Mouse (Mus musculus) hindbrain, embryonic 13.5 days (tissue): ENCODE measurements around the gene Aqp12. TPM values are rescaled to one million over a fixed set of nuclear protein-coding genes. Genes with fewer than 3 reads are reported as not detected.

Experiments used
- ATAC-seq: fragments of 200-750 bp; cut with Nextera tagmentation; 2 replicates; pipeline ENCODE4 v1.8.0; 2017; ENCODE audit warnings: moderate TSS enrichment; ENCODE audit not compliant: low FRiP score
- H3K27ac ChIP-seq: fragments of 300-500 bp; sonication (generic); 2 replicates; pipeline ENCODE4 v1.5.1; 2015; ENCODE audit warnings: inconsistent platforms, mild to moderate bottlenecking, moderate library complexity
- H3K27me3 ChIP-seq: fragments of 300-500 bp; sonication (generic); 2 replicates; pipeline ENCODE4 v1.6.1; 2015; ENCODE audit warnings: mild to moderate bottlenecking, inconsistent platforms
- H3K36me3 ChIP-seq: fragments of 300-500 bp; sonication (generic); 2 replicates; pipeline ENCODE4 v1.6.1; 2015; ENCODE audit warnings: mild to moderate bottlenecking, inconsistent platforms
- H3K4me1 ChIP-seq: fragments of 300-500 bp; sonication (generic); replicated peaks from 2 replicates; pipeline ENCODE4 v1.6.1; 2015; ENCODE audit warnings: inconsistent platforms
- H3K4me2 ChIP-seq: fragments of 300-500 bp; sonication (generic); 2 replicates; pipeline ENCODE4 v1.6.1; 2015; ENCODE audit warnings: inconsistent platforms, mild to moderate bottlenecking, moderate library complexity
- H3K4me3 ChIP-seq: fragments of 300-500 bp; sonication (generic); 2 replicates; pipeline ENCODE4 v1.5.1; 2015; ENCODE audit warnings: mild to moderate bottlenecking, inconsistent platforms
- H3K9ac ChIP-seq: fragments of 300-500 bp; sonication (generic); 2 replicates; pipeline ENCODE4 v1.6.1; 2015; ENCODE audit warnings: mild to moderate bottlenecking, inconsistent platforms
- H3K9me3 ChIP-seq: fragments of 300-500 bp; sonication (generic); 2 replicates; pipeline ENCODE4 v1.6.1; 2016; ENCODE audit warnings: inconsistent platforms
- WGBS: fragments of 180-500 bp; shearing (Covaris S2); methylation state at CpG from one replicate; pipeline ENCODE4 v1.1.7; 2015; 5-methylcytosine and 5-hydroxymethylcytosine counted together
- polyA plus RNA-seq: library from polyadenylated mRNA; unstranded; fragments of >200 nt; fragmentation: Nextera tagmentation; extraction: Ambion mirVana; gene quantifications from 2 replicates; pipeline ENCODE4 v1.2.1, GENCODE M21; 2015

Gene Aqp12
- polyA plus RNA-seq, 1 experiment from 2014 or later = not detected

DNA sequence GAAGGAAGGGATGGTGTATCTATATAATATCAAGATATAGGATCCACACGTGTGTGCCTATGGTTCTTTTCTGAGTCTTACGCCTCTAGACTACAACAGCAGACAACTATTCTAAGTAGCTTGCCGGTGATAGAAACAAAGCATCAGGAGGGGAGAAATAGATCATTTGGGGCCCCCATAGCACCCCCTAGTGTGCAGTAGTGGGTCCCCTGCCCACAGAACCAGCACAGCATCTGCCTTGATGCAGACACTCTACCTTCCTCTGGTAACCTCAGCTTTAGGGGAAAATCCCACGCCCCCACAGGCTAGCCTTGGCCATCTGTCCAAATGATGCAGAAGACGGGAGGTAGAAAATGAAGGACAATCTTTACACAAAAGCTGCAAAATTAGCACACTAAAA lies 21.1 kb upstream of the Aqp12 start:
- 87% methylated on average over 5 of the region's 5 CpGs for WGBS
- Histone ChIP-seq H3K4me3 (no peak overlapping the region), H3K27me3 (no peaks in the 10 kb centered on the region), H3K9ac (no peak overlapping the region), H3K9me3 (no peaks in the 10 kb centered on the region), H3K27ac (no peak overlapping the region), H3K4me2 (no peak overlapping the region), H3K4me1 (no peaks in the 10 kb centered on the region), H3K36me3 (no peaks in the 10 kb centered on the region)
- no peak for ATAC-seq

DNA sequence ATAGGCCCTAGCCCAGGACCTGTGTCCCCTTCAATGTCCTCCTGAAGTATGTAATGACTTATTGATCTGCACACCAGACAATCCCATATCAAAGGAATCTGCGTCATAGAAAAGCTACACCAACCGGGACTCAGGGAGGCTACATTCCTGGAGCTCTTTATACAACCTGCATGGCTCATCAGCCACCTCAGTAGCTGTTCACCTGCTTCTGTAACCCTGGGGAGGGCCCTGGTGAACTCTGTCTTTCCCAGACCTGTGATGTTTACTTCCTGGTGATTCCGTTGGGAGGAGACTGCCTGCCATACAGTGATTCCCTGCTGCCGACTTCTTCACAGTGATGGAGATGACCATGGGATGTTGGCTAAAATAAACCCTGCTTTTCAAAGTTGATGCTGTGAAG lies 17.2 kb upstream of the Aqp12 start:
- 79% methylated on average over 4 of the region's 4 CpGs for WGBS

DNA sequence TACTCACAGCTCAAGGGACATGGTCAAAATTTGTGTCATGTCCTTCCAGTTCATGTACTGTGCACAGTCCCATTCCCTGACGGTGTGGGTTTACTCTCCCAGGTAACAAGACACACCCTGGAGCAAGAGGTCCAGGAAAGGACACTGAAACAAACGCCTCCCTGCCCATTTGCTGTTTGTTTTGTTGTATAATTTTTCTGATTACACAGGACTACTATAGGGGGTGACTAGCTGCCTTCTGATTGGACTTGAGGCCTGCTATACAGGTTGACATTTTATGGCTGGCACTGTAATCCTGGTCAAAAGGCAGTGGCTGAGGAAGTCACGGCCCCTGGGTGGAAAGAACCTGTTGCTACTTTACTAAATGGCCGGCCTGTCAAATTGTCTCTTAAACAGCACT lies 16.2 kb upstream of the Aqp12 start:
- WGBS = 77% methylated on average over 4 of the region's 4 CpGs
- Histone ChIP-seq H3K9ac (no peak overlapping the region), H3K4me3 (no peak overlapping the region), H3K36me3 (no peaks in the 10 kb centered on the region), H3K27me3 (no peaks in the 10 kb centered on the region), H3K27ac (no peak overlapping the region), H3K9me3 (no peaks in the 10 kb centered on the region), H3K4me1 (peaks cover under 1% of the 10 kb centered on the region; the same call in 1 of the 2 replicates), H3K4me2 (no peak overlapping the region)
- no peak for ATAC-seq

More for the DNA sequence above, 17.2 kb upstream of the Aqp12 start:
- no peak overlapping the region for H3K27ac ChIP-seq
- no peak overlapping the region for H3K4me3 ChIP-seq
- H3K9ac ChIP-seq = no peak overlapping the region
- no peaks in the 10 kb centered on the region for H3K36me3 ChIP-seq
- no peaks in the 10 kb centered on the region; the same call in 1 of the 2 replicates for H3K4me1 ChIP-seq
- H3K9me3 ChIP-seq = no peaks in the 10 kb centered on the region
- H3K4me2 ChIP-seq = no peak overlapping the region
- H3K27me3 ChIP-seq = no peaks in the 10 kb centered on the region
- ATAC-seq = no peak

DNA sequence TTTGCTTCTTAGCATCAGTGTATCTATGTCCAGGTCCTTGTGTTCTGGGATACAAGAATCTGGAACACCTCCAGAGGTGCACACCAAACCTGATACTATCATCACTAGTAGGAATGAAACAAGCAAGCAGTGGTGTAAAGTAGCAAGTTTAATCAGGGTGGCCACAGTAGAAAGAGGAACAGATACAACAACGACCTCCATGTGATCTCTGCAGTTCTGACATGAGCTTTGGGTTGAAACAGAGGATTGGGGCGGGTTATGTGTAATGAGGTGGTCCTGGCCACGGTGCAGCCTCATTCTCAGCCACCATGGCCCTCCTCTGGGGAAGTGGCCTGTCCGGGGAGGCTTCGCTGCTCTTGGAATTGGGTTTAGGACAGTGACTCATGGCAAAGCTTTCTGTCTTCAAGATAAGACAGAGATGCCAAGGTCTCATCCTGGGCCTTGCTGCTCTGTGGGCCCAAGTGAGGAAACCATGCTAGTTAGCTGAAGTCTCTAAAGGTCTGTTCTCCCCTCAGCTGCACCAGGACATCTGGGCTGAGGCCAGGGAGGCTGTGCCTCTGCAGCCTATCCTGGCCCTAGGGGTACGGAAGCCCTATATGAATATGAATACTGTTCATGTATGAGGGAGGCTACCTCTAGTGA lies 13.8 kb upstream of the Aqp12 start:
- Histone ChIP-seq H3K9me3 (no peaks in the 10 kb centered on the region), H3K4me2 (no peak overlapping the region), H3K4me3 (no peak overlapping the region), H3K27me3 (no peaks in the 10 kb centered on the region), H3K27ac (no peak overlapping the region), H3K4me1 (peaks cover 2% of the 10 kb centered on the region; the same call in 1 of the 2 replicates), H3K36me3 (no peaks in the 10 kb centered on the region), H3K9ac (no peak overlapping the region)
- 84% methylated on average over 6 of the region's 6 CpGs for WGBS
- no peak for ATAC-seq

DNA sequence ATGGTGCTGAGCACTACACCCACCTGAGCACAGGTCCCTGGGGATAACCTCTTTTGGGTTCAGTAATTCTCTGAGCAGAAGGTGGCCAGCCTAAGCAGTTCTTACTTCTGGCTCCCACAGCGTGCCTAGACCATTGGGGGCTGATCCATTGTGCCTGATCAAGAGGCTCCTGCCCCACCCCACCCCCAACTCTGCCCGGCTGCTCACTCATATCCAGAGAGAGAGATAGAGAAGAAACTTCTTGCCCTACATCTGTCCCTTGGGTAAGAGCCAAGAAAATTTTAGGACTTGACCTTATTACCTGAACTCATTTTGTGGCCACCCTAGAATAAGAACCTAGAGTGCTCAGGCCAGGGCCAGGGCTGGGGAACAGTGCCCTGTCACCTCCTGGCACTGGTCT lies 13.3 kb upstream of the Aqp12 start:
- no peak overlapping the region for H3K4me2 ChIP-seq
- peaks cover 2% of the 10 kb centered on the region; the same call in 1 of the 2 replicates for H3K4me1 ChIP-seq
- 61% methylated on average over 2 of the region's 2 CpGs for WGBS
- H3K36me3 ChIP-seq = no peaks in the 10 kb centered on the region
- H3K27ac ChIP-seq = no peak overlapping the region
- ATAC-seq = no peak
- H3K27me3 ChIP-seq = no peaks in the 10 kb centered on the region
- H3K9ac ChIP-seq = no peak overlapping the region
- H3K9me3 ChIP-seq = no peaks in the 10 kb centered on the region
- no peak overlapping the region for H3K4me3 ChIP-seq

DNA sequence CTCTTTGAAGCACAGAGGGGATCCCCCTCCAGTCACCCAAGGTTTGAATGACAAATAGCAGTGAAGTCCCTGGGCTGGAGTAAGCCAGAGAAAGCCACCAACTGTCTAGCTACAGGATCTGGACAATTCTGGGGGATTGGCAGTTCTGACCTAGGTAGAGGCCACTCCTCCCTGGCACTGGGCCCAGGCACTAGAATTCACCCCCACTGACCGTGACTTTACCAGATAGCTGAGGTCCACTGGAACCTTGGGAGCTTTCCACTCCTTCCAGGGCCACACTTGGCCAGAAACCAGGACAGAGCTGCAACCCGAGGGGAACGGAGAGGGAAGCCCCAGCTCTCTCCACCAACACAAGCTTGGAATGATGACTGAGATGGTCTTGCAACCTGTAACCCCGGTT lies 3.1 kb downstream of the Aqp12 start:
- Histone ChIP-seq H3K27ac (no peak overlapping the region), H3K9me3 (no peaks in the 10 kb centered on the region), H3K4me3 (no peak overlapping the region), H3K9ac (no peak overlapping the region), H3K27me3 (0 out of 2 replicates have a peak, but pooled peaks cover 3% of the 10 kb centered on the region), H3K36me3 (no peaks in the 10 kb centered on the region), H3K4me1 (no peaks in the 10 kb centered on the region), H3K4me2 (no peak overlapping the region)
- WGBS = 78% methylated on average over 4 of the region's 4 CpGs
- ATAC-seq = no peak

DNA sequence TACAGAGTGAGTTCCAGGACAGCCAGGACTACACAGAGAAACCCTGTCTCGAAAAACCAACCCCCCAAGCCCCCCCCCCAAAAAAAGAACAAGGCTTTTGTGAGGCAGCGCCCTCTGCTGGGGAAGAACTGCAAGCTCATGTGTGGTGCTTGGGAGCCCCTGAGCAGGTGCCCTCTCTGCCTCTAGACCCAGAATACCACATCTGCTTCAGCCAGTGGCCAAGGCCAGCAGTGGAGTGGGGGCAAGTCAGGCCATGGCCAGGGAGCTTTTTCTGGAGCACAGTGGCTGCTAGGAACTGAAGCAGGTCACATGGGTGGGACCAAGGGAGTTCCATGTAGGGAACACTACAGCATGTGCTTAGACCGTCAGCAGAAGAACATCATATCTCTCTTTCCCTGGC lies 4.6 kb downstream of the Aqp12 start:
- Histone ChIP-seq H3K9me3 (no peaks in the 10 kb centered on the region), H3K4me2 (no peak overlapping the region), H3K4me1 (no peaks in the 10 kb centered on the region), H3K9ac (no peak overlapping the region), H3K27ac (no peak overlapping the region), H3K36me3 (peaks cover 6% of the 10 kb centered on the region; the same call in 1 of the 2 replicates), H3K4me3 (no peak overlapping the region), H3K27me3 (0 out of 2 replicates have a peak, but pooled peaks cover 3% of the 10 kb centered on the region)
- peak; percentile 11; the same call in 1 of the 2 replicates for ATAC-seq
- WGBS = 34% methylated on average over 3 of the region's 3 CpGs

DNA sequence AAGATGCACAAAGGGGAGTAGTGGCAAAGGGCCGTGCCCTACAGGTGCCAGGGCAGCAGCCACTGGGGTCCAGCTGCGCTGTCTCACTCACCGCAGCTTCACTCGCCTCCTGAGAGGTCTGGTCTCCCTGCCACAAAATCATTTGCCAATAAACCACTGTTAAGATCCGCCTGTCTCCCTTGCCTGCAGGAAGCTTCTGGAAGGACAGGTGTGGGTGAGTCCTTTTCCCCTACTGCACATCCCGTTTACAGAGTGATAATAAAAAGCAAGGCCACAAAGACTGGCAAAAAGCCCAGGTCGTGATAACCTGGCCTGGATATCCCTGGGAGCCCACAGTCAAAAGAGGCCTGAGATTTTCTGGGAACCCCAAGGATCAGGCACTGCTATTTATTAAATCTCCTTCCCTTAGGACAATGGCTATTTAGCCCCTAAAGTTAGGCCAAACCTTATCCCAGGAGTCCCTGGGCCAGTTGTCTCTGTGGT lies 6.0 kb downstream of the Aqp12 start:
- no peak for ATAC-seq
- no peaks in the 10 kb centered on the region for H3K9me3 ChIP-seq
- H3K27ac ChIP-seq = no peak overlapping the region
- H3K4me2 ChIP-seq = no peak overlapping the region
- no peak overlapping the region for H3K9ac ChIP-seq
- WGBS = 81% methylated on average over 7 of the region's 7 CpGs
- H3K4me1 ChIP-seq = no peaks in the 10 kb centered on the region
- no peaks in the 10 kb centered on the region for H3K27me3 ChIP-seq
- H3K36me3 ChIP-seq = peaks cover 20% of the 10 kb centered on the region
- no peak overlapping the region for H3K4me3 ChIP-seq

DNA sequence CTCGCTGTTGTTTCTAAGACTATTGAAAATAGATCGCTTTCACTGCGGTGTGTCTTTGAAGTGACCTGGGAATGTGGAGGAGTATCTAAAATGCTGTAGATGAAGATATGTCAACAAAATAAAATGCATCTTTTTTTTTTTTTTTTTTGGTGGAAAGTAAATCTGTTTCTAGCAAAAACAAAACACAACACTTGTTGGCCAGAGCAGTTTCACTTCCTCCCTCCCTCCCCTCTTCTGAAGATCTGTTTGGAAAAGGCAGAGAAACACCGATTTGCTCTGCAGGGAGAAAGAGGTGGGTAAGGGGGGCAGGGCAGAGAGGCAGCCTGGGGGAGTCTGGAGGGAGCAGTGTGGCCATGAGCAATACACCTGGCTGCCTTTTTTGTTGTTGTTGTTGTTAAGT lies 7.2 kb downstream of the Aqp12 start:
- H3K4me2 ChIP-seq = no peak overlapping the region
- no peaks in the 10 kb centered on the region for H3K27me3 ChIP-seq
- H3K4me3 ChIP-seq = no peak overlapping the region
- ATAC-seq = no peak
- no peak overlapping the region for H3K9ac ChIP-seq
- no peaks in the 10 kb centered on the region for H3K9me3 ChIP-seq
- no peak overlapping the region for H3K27ac ChIP-seq
- H3K36me3 ChIP-seq = peaks cover 33% of the 10 kb centered on the region
- no peaks in the 10 kb centered on the region for H3K4me1 ChIP-seq
- WGBS = 76% methylated on average over 4 of the region's 4 CpGs

DNA sequence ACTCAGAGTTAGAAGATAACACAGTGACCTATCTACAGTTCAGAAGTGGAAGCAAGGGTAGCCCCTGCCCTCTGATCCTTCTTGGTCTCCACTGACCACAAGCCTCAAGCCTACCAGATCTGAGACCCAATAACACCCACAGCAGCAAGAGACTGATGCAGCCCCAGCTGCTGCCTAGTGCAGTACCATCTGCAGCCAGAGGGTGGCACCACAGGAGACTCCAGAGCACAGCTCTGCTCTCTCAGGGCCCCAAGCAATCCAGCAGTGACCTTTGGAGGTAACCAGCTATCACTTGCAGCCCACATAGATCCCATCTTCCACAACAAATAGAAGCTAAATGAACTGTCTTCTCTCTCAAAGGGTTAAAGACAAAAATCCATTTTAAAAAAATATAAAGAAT lies 8.3 kb downstream of the Aqp12 start:
- ATAC-seq = no peak
- H3K27ac ChIP-seq = no peak overlapping the region

DNA sequence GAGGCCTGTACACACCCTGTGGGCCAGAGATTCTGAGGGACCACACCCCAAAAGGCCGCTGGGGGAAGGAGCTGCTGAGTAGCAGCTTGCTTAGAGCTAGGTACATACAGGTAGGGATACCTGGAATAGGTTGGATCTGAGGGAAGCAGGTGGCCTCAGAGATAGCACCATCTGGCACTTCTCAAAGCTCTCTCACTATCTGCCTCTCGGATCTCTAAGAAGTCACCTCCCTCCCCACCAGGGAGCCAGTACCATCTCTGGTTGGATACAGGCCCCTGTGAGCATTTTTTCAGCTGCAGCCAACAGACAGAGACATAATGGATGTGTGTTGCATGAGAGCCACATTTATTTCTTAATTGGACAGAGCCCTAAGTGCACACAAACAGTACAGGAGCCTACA lies 9.0 kb downstream of the Aqp12 start:
- Histone ChIP-seq H3K9ac (no peak overlapping the region), H3K4me3 (no peak overlapping the region), H3K9me3 (no peaks in the 10 kb centered on the region), H3K4me1 (no peaks in the 10 kb centered on the region), H3K36me3 (peaks cover 50% of the 10 kb centered on the region), H3K27me3 (no peaks in the 10 kb centered on the region), H3K27ac (no peak overlapping the region; the same call in 1 of the 2 replicates), H3K4me2 (no peak overlapping the region)
- WGBS = 54% methylated on average over 2 of the region's 2 CpGs
- no peak for ATAC-seq

More for the DNA sequence above, 8.3 kb downstream of the Aqp12 start:
- no peak overlapping the region for H3K4me2 ChIP-seq
- H3K9ac ChIP-seq = no peak overlapping the region
- no peaks in the 10 kb centered on the region for H3K4me1 ChIP-seq
- H3K36me3 ChIP-seq = peaks cover 44% of the 10 kb centered on the region
- no peaks in the 10 kb centered on the region for H3K9me3 ChIP-seq
- no peak overlapping the region for H3K4me3 ChIP-seq
- H3K27me3 ChIP-seq = no peaks in the 10 kb centered on the region

DNA sequence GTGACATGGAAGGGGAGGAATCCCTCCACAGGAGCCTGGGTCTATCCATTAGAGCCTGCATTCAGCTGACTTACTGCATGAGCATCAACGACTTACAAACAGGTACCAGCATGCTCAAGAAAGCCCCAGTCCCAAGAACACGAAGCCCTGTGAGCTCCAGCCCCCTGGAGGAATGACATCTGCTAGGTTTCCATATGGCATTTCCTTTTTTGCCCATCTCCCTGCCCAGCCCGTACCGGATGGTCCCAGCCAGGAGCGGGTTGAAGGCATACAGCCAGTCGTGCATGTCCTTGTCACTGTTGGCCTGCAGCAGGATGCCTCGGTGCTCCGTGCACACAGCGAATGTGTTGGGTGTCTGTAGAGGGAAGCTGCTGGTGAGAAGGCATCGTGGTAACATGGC lies 12.6 kb downstream of the Aqp12 start:
- no peak overlapping the region for H3K9ac ChIP-seq
- H3K27me3 ChIP-seq = no peaks in the 10 kb centered on the region
- H3K4me2 ChIP-seq = no peak overlapping the region
- peaks cover 86% of the 10 kb centered on the region for H3K36me3 ChIP-seq
- no peak overlapping the region for H3K27ac ChIP-seq
- no peak overlapping the region for H3K4me3 ChIP-seq
- no peaks in the 10 kb centered on the region for H3K4me1 ChIP-seq
- 87% methylated on average over 10 of the region's 10 CpGs for WGBS
- no peak for ATAC-seq
- H3K9me3 ChIP-seq = no peaks in the 10 kb centered on the region

DNA sequence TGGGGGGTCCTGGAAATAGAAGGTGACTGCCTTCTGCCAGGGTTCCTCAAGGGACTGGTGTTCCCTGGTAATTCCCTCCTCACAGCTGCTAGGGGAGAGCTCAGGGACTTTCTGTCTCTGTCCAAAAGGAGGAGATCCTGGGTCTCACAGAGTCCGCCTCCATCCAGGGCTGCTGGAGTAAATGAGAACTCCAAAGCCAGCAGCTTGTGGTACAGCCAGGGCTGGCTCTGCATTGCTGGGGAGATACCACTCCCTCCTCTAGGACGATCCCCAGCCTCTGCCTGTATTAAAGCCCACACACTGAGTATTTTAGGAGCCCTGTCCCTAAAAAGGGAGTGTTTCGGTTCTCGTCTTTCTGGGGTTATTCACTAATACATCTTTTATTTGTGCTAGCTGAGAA lies 14.5 kb downstream of the Aqp12 start:
- Histone ChIP-seq H3K36me3 (peaks cover 100% of the 10 kb centered on the region), H3K27ac (no peak overlapping the region), H3K4me2 (no peak overlapping the region), H3K27me3 (no peaks in the 10 kb centered on the region), H3K4me1 (no peaks in the 10 kb centered on the region), H3K4me3 (no peak overlapping the region), H3K9ac (no peak overlapping the region), H3K9me3 (no peaks in the 10 kb centered on the region)
- ATAC-seq = no peak
- 84% methylated on average over 4 of the region's 4 CpGs for WGBS
